Mouse (Mus musculus) neural tube, embryonic 15.5 days (tissue): ENCODE data around the gene Akr1b7. TPM values are rescaled to one million over a fixed set of nuclear protein-coding genes. Genes with fewer than 3 reads are reported as not detected.

ENCODE experiments used
- ATAC-seq: fragments of 200-750 bp; cut with Nextera tagmentation; 2 replicates; pipeline ENCODE4 v1.8.0; 2017; ENCODE audit warnings: mild to moderate bottlenecking, moderate TSS enrichment, moderate library complexity; ENCODE audit not compliant: low FRiP score
- H3K27ac ChIP-seq: fragments of 300-500 bp; sonication (generic); replicated peaks from 2 replicates; pipeline ENCODE4 v1.5.1; 2015; ENCODE audit warnings: mild to moderate bottlenecking, inconsistent platforms
- H3K27me3 ChIP-seq: fragments of 300-500 bp; sonication (generic); replicated peaks from 2 replicates; pipeline ENCODE4 v1.6.1; 2015; ENCODE audit warnings: inconsistent platforms
- H3K36me3 ChIP-seq: fragments of 300-500 bp; sonication (generic); 2 replicates; pipeline ENCODE4 v1.6.1; 2015; ENCODE audit warnings: inconsistent platforms
- H3K4me1 ChIP-seq: fragments of 300-500 bp; sonication (generic); 2 replicates; pipeline ENCODE4 v1.6.1; 2015; ENCODE audit warnings: inconsistent platforms
- H3K4me2 ChIP-seq: fragments of 300-500 bp; sonication (generic); 2 replicates; pipeline ENCODE4 v1.6.1; 2015; ENCODE audit warnings: inconsistent platforms, mild to moderate bottlenecking, moderate library complexity
- H3K4me3 ChIP-seq: fragments of 300-500 bp; sonication (generic); replicated peaks from 2 replicates; pipeline ENCODE4 v1.5.1; 2015; ENCODE audit warnings: mild to moderate bottlenecking, inconsistent platforms
- H3K9ac ChIP-seq: fragments of 300-500 bp; sonication (generic); replicated peaks from 2 replicates; pipeline ENCODE4 v1.6.1; 2015; ENCODE audit warnings: mild to moderate bottlenecking, inconsistent platforms
- H3K9me3 ChIP-seq: fragments of 300-500 bp; sonication (generic); replicated peaks from 2 replicates; pipeline ENCODE4 v1.6.1; 2016; ENCODE audit warnings: inconsistent platforms
- WGBS: fragments of 180-500 bp; shearing (Covaris S2); methylation state at CpG from one replicate; pipeline ENCODE4 v1.1.7; 2015; ENCODE audit warnings: mixed read lengths; 5-methylcytosine and 5-hydroxymethylcytosine counted together
- polyA plus RNA-seq: library from polyadenylated mRNA; unstranded; fragments of >200 nt; fragmentation: Nextera tagmentation; extraction: Ambion mirVana; gene quantifications from 2 replicates; pipeline ENCODE4 v1.2.1, GENCODE M21; 2015

The Akr1b7 gene
- polyA plus RNA-seq, 1 experiment from 2014 or later = 0.35 TPM

GRCm38 (mm10) chr6:34443791-34444190 lies 31.7 kb downstream of the Akr1b7 start:
- H3K27me3 ChIP-seq = no peaks in the 10 kb centered on the region
- WGBS = 84% methylated on average over 2 of the region's 2 CpGs
- H3K4me3 ChIP-seq = no peak overlapping the region
- no peak overlapping the region for H3K9ac ChIP-seq
- no peaks in the 10 kb centered on the region for H3K9me3 ChIP-seq
- no peaks in the 10 kb centered on the region for H3K36me3 ChIP-seq
- no peaks in the 10 kb centered on the region for H3K4me1 ChIP-seq
- H3K4me2 ChIP-seq = no peak overlapping the region
- no peak overlapping the region for H3K27ac ChIP-seq
- no peak for ATAC-seq

GRCm38 (mm10) chr6:34447961-34448360 lies 35.8 kb downstream of the Akr1b7 start:
- H3K9me3 ChIP-seq = no peaks in the 10 kb centered on the region
- H3K4me1 ChIP-seq = no peaks in the 10 kb centered on the region
- H3K36me3 ChIP-seq = no peaks in the 10 kb centered on the region
- H3K27ac ChIP-seq = no peak overlapping the region
- no peak overlapping the region for H3K4me3 ChIP-seq
- no peak overlapping the region for H3K9ac ChIP-seq
- no peak overlapping the region for H3K4me2 ChIP-seq
- WGBS = 8% methylated on average over 2 of the region's 2 CpGs
- ATAC-seq = no peak
- no peaks in the 10 kb centered on the region for H3K27me3 ChIP-seq

- ATAC-seq = no peak
Observed at GRCm38 (mm10) chr6:34448696-34449095, 36.6 kb downstream of the Akr1b7 start.

DNA sequence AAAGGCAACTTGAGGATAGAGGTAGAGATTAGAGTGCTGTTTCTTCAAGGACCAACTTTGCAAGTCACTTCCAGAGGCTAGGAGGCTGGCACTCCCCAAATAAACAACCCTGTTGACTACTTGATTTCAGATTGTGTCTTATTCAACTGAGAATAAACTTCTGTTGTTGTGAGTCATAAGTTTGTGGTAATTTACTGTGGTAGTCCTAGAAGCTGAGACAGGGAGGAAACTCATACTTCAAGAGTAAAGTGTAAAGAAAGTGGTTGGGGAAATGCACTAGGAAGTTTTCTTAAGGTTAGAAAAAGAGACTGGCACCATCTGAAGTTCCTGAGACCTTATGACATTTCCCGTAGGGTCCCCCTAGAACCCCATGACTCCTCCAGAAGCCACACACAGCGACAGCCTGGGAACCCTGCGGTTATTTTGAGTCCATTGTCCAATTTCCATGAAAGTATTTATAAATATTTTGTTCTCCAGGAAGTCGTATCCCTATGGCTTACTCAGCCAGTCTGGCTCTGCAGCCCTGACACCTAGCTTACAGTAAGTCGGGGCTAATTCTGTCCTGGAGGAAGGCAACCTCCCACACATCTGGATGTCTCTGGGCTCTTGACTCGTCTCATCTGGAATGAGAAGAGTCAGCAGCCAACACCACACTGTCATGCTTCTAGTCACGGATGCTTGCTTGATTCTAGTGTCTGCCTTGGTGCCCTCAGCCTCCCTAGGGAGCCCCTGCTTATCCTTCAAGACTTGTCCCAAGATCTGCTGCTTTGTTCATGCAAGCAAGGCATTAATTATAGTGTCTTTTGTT lies 41.0 kb downstream of the Akr1b7 start:
- H3K36me3 ChIP-seq = no peaks in the 10 kb centered on the region
- no peak overlapping the region for H3K27ac ChIP-seq
- no peak overlapping the region for H3K4me3 ChIP-seq
- ATAC-seq = no peak
- 75% methylated on average over 7 of the region's 7 CpGs for WGBS
- no peaks in the 10 kb centered on the region for H3K9me3 ChIP-seq
- no peak overlapping the region for H3K4me2 ChIP-seq
- no peaks in the 10 kb centered on the region for H3K27me3 ChIP-seq
- H3K4me1 ChIP-seq = no peaks in the 10 kb centered on the region
- H3K9ac ChIP-seq = no peak overlapping the region

More at GRCm38 (mm10) chr6:34448696-34449095, 36.6 kb downstream of the Akr1b7 start:
- WGBS = 81% methylated on average over 1 of the region's 1 CpGs
- Histone ChIP-seq H3K9ac (no peak overlapping the region), H3K9me3 (no peaks in the 10 kb centered on the region), H3K4me1 (no peaks in the 10 kb centered on the region), H3K4me3 (no peak overlapping the region), H3K36me3 (no peaks in the 10 kb centered on the region), H3K27ac (no peak overlapping the region), H3K27me3 (no peaks in the 10 kb centered on the region), H3K4me2 (no peak overlapping the region)

- H3K27ac ChIP-seq = no peak overlapping the region
- no peak overlapping the region for H3K4me3 ChIP-seq
Observed at GRCm38 (mm10) chr6:34459456-34459855, 47.3 kb downstream of the Akr1b7 start.

GRCm38 (mm10) chr6:34460651-34461050 lies 48.5 kb downstream of the Akr1b7 start:
- no peaks in the 10 kb centered on the region for H3K4me1 ChIP-seq
- no peaks in the 10 kb centered on the region for H3K9me3 ChIP-seq
- 68% methylated on average over 4 of the region's 4 CpGs for WGBS
- no peak overlapping the region for H3K27ac ChIP-seq
- H3K36me3 ChIP-seq = no peaks in the 10 kb centered on the region
- no peaks in the 10 kb centered on the region for H3K27me3 ChIP-seq
- no peak overlapping the region for H3K9ac ChIP-seq
- ATAC-seq = no peak
- no peak overlapping the region for H3K4me3 ChIP-seq
- no peak overlapping the region for H3K4me2 ChIP-seq

More at GRCm38 (mm10) chr6:34459456-34459855, 47.3 kb downstream of the Akr1b7 start:
- Histone ChIP-seq H3K36me3 (no peaks in the 10 kb centered on the region), H3K9ac (no peak overlapping the region), H3K4me1 (no peaks in the 10 kb centered on the region), H3K9me3 (no peaks in the 10 kb centered on the region), H3K4me2 (no peak overlapping the region), H3K27me3 (no peaks in the 10 kb centered on the region)
- ATAC-seq = no peak

DNA sequence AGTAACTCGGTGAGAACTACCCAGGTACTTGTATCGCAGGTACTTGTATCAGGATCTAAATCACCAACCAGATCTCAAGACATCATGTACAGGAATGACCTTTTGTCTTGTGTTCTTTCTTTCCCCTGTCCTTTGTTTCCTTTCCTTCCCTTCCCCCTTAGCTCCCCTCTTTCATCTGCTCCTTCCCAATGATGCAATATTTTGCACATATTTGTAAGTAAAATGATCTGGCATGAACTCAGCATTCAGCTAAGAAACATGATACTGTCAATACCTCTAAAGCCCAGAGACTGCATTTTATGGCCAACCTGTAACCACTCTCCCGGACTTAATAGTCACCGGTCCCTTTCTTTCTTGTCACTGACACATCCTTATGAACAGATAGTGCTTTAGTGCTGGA lies 51.4 kb downstream of the Akr1b7 start:
- H3K9me3 ChIP-seq = no peaks in the 10 kb centered on the region
- no peak overlapping the region for H3K27ac ChIP-seq
- no peaks in the 10 kb centered on the region for H3K27me3 ChIP-seq
- H3K4me1 ChIP-seq = no peaks in the 10 kb centered on the region
- WGBS = 92% methylated on average over 4 of the region's 4 CpGs
- H3K4me3 ChIP-seq = no peak overlapping the region
- no peak overlapping the region for H3K4me2 ChIP-seq
- no peak overlapping the region for H3K9ac ChIP-seq
- ATAC-seq = no peak
- no peaks in the 10 kb centered on the region for H3K36me3 ChIP-seq

GRCm38 (mm10) chr6:34471434-34472110 lies 59.4 kb downstream of the Akr1b7 start:
- Histone ChIP-seq H3K36me3 (no peaks in the 10 kb centered on the region), H3K4me1 (peaks cover 6% of the 10 kb centered on the region), H3K4me2 (no peak overlapping the region), H3K9me3 (no peaks in the 10 kb centered on the region), H3K4me3 (no peak overlapping the region), H3K9ac (no peak overlapping the region), H3K27ac (no peak overlapping the region), H3K27me3 (no peaks in the 10 kb centered on the region)
- WGBS = 90% methylated on average over 12 of the region's 12 CpGs
- no peak for ATAC-seq

Other genes starting within 250 kb of the Akr1b7 start
- gene Slc35b4, start 235.2 kb upstream of the Akr1b7 start, polyA plus RNA-seq = 39.4 and 47.8 TPM in 2 replicates
- 126 and 145 TPM in 2 replicates for gene Akr1b3, start 94.9 kb upstream of the Akr1b7 start, polyA plus RNA-seq
- 4.7 and 5.7 TPM in 2 replicates for gene Akr1b8, start 58.2 kb upstream of the Akr1b7 start, polyA plus RNA-seq
- gene Akr1b10, start 28.1 kb upstream of the Akr1b7 start, polyA plus RNA-seq = 13.7 and 16.0 TPM in 2 replicates
- gene Bpgm, start 63.9 kb downstream of the Akr1b7 start, polyA plus RNA-seq = 70.5 and 82.6 TPM in 2 replicates
- 59.2 and 102 TPM in 2 replicates for gene Cald1, start 186.2 kb downstream of the Akr1b7 start, polyA plus RNA-seq